Mouse (Mus musculus): ENCODE results near the gene Hcls1. TPM values are rescaled to one million over a fixed set of nuclear protein-coding genes. Genes with fewer than 3 reads are reported as not detected.

The Hcls1 gene
- polyA plus RNA-seq, 1 experiment: 0.02 TPM

GRCm38 (mm10) chr16:36927495-36928105 is 7.2 kb upstream of the Hcls1 start:
- Histone ChIP-seq H3ac (ENCODE audit: control insufficient read depth, insufficient read length) (no peak overlapping the region), H3K4me3 (no peak overlapping the region), H3K36me3 (ENCODE audit: control insufficient read depth, insufficient read depth) (peaks cover 39% of the 10 kb centered on the region), H3K27me3 (ENCODE audit: control insufficient read depth, insufficient read depth, insufficient read length) (no peaks in the 10 kb centered on the region), H3K79me2 (ENCODE audit: control insufficient read depth, insufficient read depth) (no peaks in the 10 kb centered on the region), H3K4me2 (ENCODE audit: low read depth) (no peak overlapping the region)
- TF ChIP-seq REST (IDR thresholded peaks at IDR 0.05; ENCODE audit: insufficient read depth, insufficient read length) (no peak), MYOD1 (IDR thresholded peaks at IDR 0.05; ENCODE audit: control insufficient read depth in 1 of 3, insufficient read length in 2 of 3, low read depth in 2 of 3) (no peak), MYOG (IDR thresholded peaks at IDR 0.05; ENCODE audit: control insufficient read depth in 1 of 3, insufficient read depth in 1 of 3, insufficient read length in 2 of 3, low read depth in 2 of 3) (no peak), CEBPB (IDR thresholded peaks at IDR 0.05; ENCODE audit: insufficient read depth, poor library complexity, severe bottlenecking) (no peak), USF1 (IDR thresholded peaks at IDR 0.05; ENCODE audit: low read depth) (no peak), POLR2A (IDR thresholded peaks at IDR 0.05; ENCODE audit: insufficient read length, low read depth) (no peak), TCF12 (IDR thresholded peaks at IDR 0.05; ENCODE audit: insufficient read depth, poor library complexity, severe bottlenecking) (no peak), SRF (IDR thresholded peaks at IDR 0.05; ENCODE audit: control insufficient read depth, insufficient read length, low read depth) (no peak), TCF3 (IDR thresholded peaks at IDR 0.05; ENCODE audit: insufficient read length, low read depth) (no peak)

GRCm38 (mm10) chr16:36928106-36928500 is 6.7 kb upstream of the Hcls1 start:
- Histone ChIP-seq H3K4me2 (ENCODE audit: low read depth) (no peak overlapping the region), H3K27me3 (ENCODE audit: control insufficient read depth, insufficient read depth, insufficient read length) (no peaks in the 10 kb centered on the region), H3ac (ENCODE audit: control insufficient read depth, insufficient read length) (no peak overlapping the region), H3K4me3 (no peak overlapping the region), H3K79me2 (ENCODE audit: control insufficient read depth, insufficient read depth) (no peaks in the 10 kb centered on the region), H3K36me3 (ENCODE audit: control insufficient read depth, insufficient read depth) (peaks cover 35% of the 10 kb centered on the region)
- TF ChIP-seq MAX (IDR thresholded peaks at IDR 0.05; ENCODE audit: low read depth): no peak
- TF ChIP-seq TCF3 (IDR thresholded peaks at IDR 0.05; ENCODE audit: insufficient read length, low read depth): no peak
- no peak for TF ChIP-seq SRF (IDR thresholded peaks at IDR 0.05; ENCODE audit: control insufficient read depth, insufficient read length, low read depth)
- TF ChIP-seq POLR2A (IDR thresholded peaks at IDR 0.05; ENCODE audit: insufficient read length, low read depth): no peak
- no peak for TF ChIP-seq REST (IDR thresholded peaks at IDR 0.05; ENCODE audit: insufficient read depth, insufficient read length)
- no peak for TF ChIP-seq MYOG (IDR thresholded peaks at IDR 0.05; ENCODE audit: control insufficient read depth in 1 of 3, insufficient read depth in 1 of 3, insufficient read length in 2 of 3, low read depth in 2 of 3)
- no peak for TF ChIP-seq MYOD1 (IDR thresholded peaks at IDR 0.05; ENCODE audit: control insufficient read depth in 1 of 3, insufficient read length in 2 of 3, low read depth in 2 of 3)
- TF ChIP-seq USF1 (IDR thresholded peaks at IDR 0.05; ENCODE audit: low read depth): no peak
- no peak for TF ChIP-seq POLR2AphosphoS2 (IDR thresholded peaks at IDR 0.05; ENCODE audit: insufficient read length, low read depth)
- no peak for TF ChIP-seq TCF12 (IDR thresholded peaks at IDR 0.05; ENCODE audit: insufficient read depth, poor library complexity, severe bottlenecking)
- TF ChIP-seq E2F4 (IDR thresholded peaks at IDR 0.05; ENCODE audit: insufficient read depth): no peak
- TF ChIP-seq CEBPB (IDR thresholded peaks at IDR 0.05; ENCODE audit: insufficient read depth, poor library complexity, severe bottlenecking): no peak

GRCm38 (mm10) chr16:36929216-36929615 is 5.6 kb upstream of the Hcls1 start:
- no peaks in the 10 kb centered on the region for H3K27me3 ChIP-seq (ENCODE audit: control insufficient read depth, insufficient read depth, insufficient read length)
- H3K36me3 ChIP-seq (ENCODE audit: control insufficient read depth, insufficient read depth): peaks cover 35% of the 10 kb centered on the region
- TF ChIP-seq USF1 (IDR thresholded peaks at IDR 0.05; ENCODE audit: low read depth): no peak
- TF ChIP-seq REST (IDR thresholded peaks at IDR 0.05; ENCODE audit: insufficient read depth, insufficient read length): no peak
- peak; percentile 22 for TF ChIP-seq POLR2AphosphoS2 (IDR thresholded peaks at IDR 0.05; ENCODE audit: insufficient read length, low read depth)
- no peak for TF ChIP-seq SRF (IDR thresholded peaks at IDR 0.05; ENCODE audit: control insufficient read depth, insufficient read length, low read depth)
- TF ChIP-seq TCF3 (IDR thresholded peaks at IDR 0.05; ENCODE audit: insufficient read length, low read depth): no peak
- no peak for TF ChIP-seq E2F4 (IDR thresholded peaks at IDR 0.05; ENCODE audit: insufficient read depth)
- no peak for TF ChIP-seq POLR2A (IDR thresholded peaks at IDR 0.05; ENCODE audit: insufficient read length, low read depth)
- H3K79me2 ChIP-seq (ENCODE audit: control insufficient read depth, insufficient read depth): no peaks in the 10 kb centered on the region
- H3ac ChIP-seq (ENCODE audit: control insufficient read depth, insufficient read length): no peak overlapping the region
- no peak overlapping the region for H3K4me2 ChIP-seq (ENCODE audit: low read depth)
- no peak overlapping the region for H3K4me3 ChIP-seq

- Histone ChIP-seq H3K4me3 (no peak overlapping the region), H3K4me2 (ENCODE audit: low read depth) (no peak overlapping the region), H3ac (ENCODE audit: control insufficient read depth, insufficient read length) (no peak overlapping the region), H3K79me2 (ENCODE audit: control insufficient read depth, insufficient read depth) (no peaks in the 10 kb centered on the region), H3K27me3 (ENCODE audit: control insufficient read depth, insufficient read depth, insufficient read length) (no peaks in the 10 kb centered on the region), H3K36me3 (ENCODE audit: control insufficient read depth, insufficient read depth) (peaks cover 31% of the 10 kb centered on the region)
- TF ChIP-seq E2F4 (IDR thresholded peaks at IDR 0.05; ENCODE audit: insufficient read depth): no peak
- no peak for TF ChIP-seq MAX (IDR thresholded peaks at IDR 0.05; ENCODE audit: low read depth)
- TF ChIP-seq POLR2AphosphoS2 (IDR thresholded peaks at IDR 0.05; ENCODE audit: insufficient read length, low read depth): no peak
- TF ChIP-seq TCF3 (IDR thresholded peaks at IDR 0.05; ENCODE audit: insufficient read length, low read depth): no peak
- no peak for TF ChIP-seq SRF (IDR thresholded peaks at IDR 0.05; ENCODE audit: control insufficient read depth, insufficient read length, low read depth)
- TF ChIP-seq MYOG (IDR thresholded peaks at IDR 0.05; ENCODE audit: control insufficient read depth in 1 of 3, insufficient read depth in 1 of 3, insufficient read length in 2 of 3, low read depth in 2 of 3): no peak
- no peak for TF ChIP-seq USF1 (IDR thresholded peaks at IDR 0.05; ENCODE audit: low read depth)
- no peak for TF ChIP-seq TCF12 (IDR thresholded peaks at IDR 0.05; ENCODE audit: insufficient read depth, poor library complexity, severe bottlenecking)
- TF ChIP-seq REST (IDR thresholded peaks at IDR 0.05; ENCODE audit: insufficient read depth, insufficient read length): no peak
- TF ChIP-seq CEBPB (IDR thresholded peaks at IDR 0.05; ENCODE audit: insufficient read depth, poor library complexity, severe bottlenecking): no peak
Observed at GRCm38 (mm10) chr16:36930231-36931136, 4.3 kb upstream of the Hcls1 start.
